Mouse (Mus musculus) hindbrain, embryonic 16.5 days (tissue): ENCODE results near the gene Lmo3. TPM values are rescaled to one million over a fixed set of nuclear protein-coding genes. Genes with fewer than 3 reads are reported as not detected.

Experiments
- ATAC-seq: fragments of 200-750 bp; cut with Nextera tagmentation; 2 replicates; pipeline ENCODE4 v1.8.0; 2017; ENCODE audit warnings: moderate TSS enrichment, moderate library complexity
- H3K27ac ChIP-seq: fragments of 300-500 bp; sonication (generic); 2 replicates; pipeline ENCODE4 v1.5.1; 2014; ENCODE audit warnings: low read depth, mild to moderate bottlenecking, control low read depth, low read length, moderate library complexity
- H3K27me3 ChIP-seq: fragments of 300-500 bp; sonication (generic); replicated peaks from 2 replicates; pipeline ENCODE4 v1.6.1; 2014; ENCODE audit warnings: low read length; ENCODE audit not compliant: control insufficient read depth, insufficient read depth
- H3K36me3 ChIP-seq: fragments of 300-500 bp; sonication (generic); 2 replicates; pipeline ENCODE4 v1.6.1; 2014; ENCODE audit warnings: mild to moderate bottlenecking, low read length, moderate library complexity, mixed read lengths; ENCODE audit not compliant: control insufficient read depth, insufficient read depth
- H3K4me1 ChIP-seq: fragments of 300-500 bp; sonication (generic); 2 replicates; pipeline ENCODE4 v1.6.1; 2014; ENCODE audit warnings: low read depth, low read length; ENCODE audit not compliant: control insufficient read depth, insufficient read depth
- H3K4me2 ChIP-seq: fragments of 300-500 bp; sonication (generic); 2 replicates; pipeline ENCODE4 v1.6.1; 2014; ENCODE audit warnings: mild to moderate bottlenecking, low read length, control low read depth, moderate library complexity
- H3K4me3 ChIP-seq: fragments of 300-500 bp; sonication (generic); 2 replicates; pipeline ENCODE4 v1.5.1; 2014; ENCODE audit warnings: mild to moderate bottlenecking, low read length, control low read depth, moderate library complexity
- H3K9ac ChIP-seq: fragments of 300-500 bp; sonication (generic); 2 replicates; pipeline ENCODE4 v1.6.1; 2014; ENCODE audit warnings: low read depth, mild to moderate bottlenecking, control low read depth, low read length, moderate library complexity
- H3K9me3 ChIP-seq: fragments of 300-500 bp; sonication (generic); 2 replicates; pipeline ENCODE4 v1.6.1; 2014; ENCODE audit warnings: mild to moderate bottlenecking, low read length, moderate library complexity; ENCODE audit not compliant: control insufficient read depth
- WGBS: fragments of 180-500 bp; shearing (Covaris S2); extraction: QIAGEN DNeasy Blood & Tissue Kit; methylation state at CpG from one replicate; pipeline ENCODE4 v1.1.7; 2014; 5-methylcytosine and 5-hydroxymethylcytosine counted together
- polyA plus RNA-seq: library from polyadenylated mRNA; unstranded; fragments of >200 nt; fragmentation: Nextera tagmentation; extraction: Ambion mirVana; gene quantifications from 2 replicates; pipeline ENCODE4 v1.2.1, GENCODE M21; 2015

The Lmo3 gene
- polyA plus RNA-seq = 83.4 and 89.5 TPM in 2 replicates

DNA sequence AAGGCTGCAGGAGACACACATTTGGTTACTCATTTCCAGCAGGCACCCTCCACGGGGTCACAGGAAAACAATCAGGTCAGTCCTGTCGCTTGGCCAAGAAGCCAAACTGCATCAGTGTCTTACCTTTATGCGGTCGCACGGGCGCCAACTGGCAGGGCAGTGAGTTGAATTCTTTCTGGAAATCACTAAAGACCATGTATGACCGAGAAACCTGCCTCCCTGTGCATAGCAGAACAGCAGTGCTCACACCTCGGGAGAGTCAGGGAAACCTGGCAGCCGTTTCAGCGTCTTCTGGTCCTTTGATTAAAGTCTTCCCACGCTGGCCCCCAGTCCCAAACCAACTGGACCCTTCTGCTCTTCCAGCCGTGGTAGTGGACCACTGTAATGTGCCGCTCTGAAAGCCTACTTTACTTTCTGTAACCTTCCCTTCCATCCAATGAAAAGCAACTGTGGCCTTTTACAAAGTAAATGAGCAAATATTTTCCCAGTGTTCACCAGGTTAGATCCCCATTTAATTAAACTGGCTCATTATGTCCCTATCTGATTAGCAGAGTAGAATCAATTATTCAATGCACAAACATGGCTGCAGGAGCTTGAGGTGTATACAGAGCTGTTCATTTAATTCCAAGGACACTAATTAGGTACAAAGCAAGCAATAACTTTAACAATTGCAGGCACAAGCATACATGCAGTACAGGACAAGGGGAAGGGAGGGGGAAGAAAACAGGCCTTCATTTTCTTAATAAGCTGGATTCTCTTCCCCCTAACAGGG lies at the start of gene Lmo3:
TSS of gene Lmo3 (minus strand) at position 235 of the 772 bp plus-strand sequence.
- WGBS = 56% methylated on average over 13 of the region's 13 CpGs
- no peak within 1 kb of the TSS; the same call in 1 of the 2 replicates for H3K4me2 ChIP-seq
- H3K4me1 ChIP-seq = no peaks in the 10 kb centered on the region
- H3K27me3 ChIP-seq = no peaks in the 10 kb centered on the region
- no peak within 1 kb of the TSS for H3K9ac ChIP-seq
- no peak within 1 kb of the TSS for H3K27ac ChIP-seq
- H3K36me3 ChIP-seq = no peaks in the 10 kb centered on the region
- no peak within 1 kb of the TSS for H3K4me3 ChIP-seq
- ATAC-seq = peak; percentile 74
- H3K9me3 ChIP-seq = no peaks in the 10 kb centered on the region

GRCm38 (mm10) chr6:138620786-138621185 lies 39.0 kb upstream of the Lmo3 start:
- H3K36me3 ChIP-seq = no peaks in the 10 kb centered on the region
- ATAC-seq = no peak
- no peak overlapping the region for H3K4me3 ChIP-seq
- H3K4me2 ChIP-seq = no peak overlapping the region
- no peak overlapping the region for H3K9ac ChIP-seq
- no peak overlapping the region for H3K27ac ChIP-seq
- H3K9me3 ChIP-seq = no peaks in the 10 kb centered on the region
- H3K4me1 ChIP-seq = no peaks in the 10 kb centered on the region
- H3K27me3 ChIP-seq = no peaks in the 10 kb centered on the region

- Histone ChIP-seq H3K9me3 (no peaks in the 10 kb centered on the region), H3K9ac (no peak overlapping the region), H3K4me2 (no peak overlapping the region), H3K27ac (no peak overlapping the region), H3K36me3 (no peaks in the 10 kb centered on the region), H3K27me3 (no peaks in the 10 kb centered on the region), H3K4me3 (no peak overlapping the region), H3K4me1 (no peaks in the 10 kb centered on the region)
- WGBS = 92% methylated on average over 3 of the region's 3 CpGs
- ATAC-seq = no peak
These were observed 36.6 kb upstream of the Lmo3 start for GRCm38 (mm10) chr6:138618396-138618795.

- Histone ChIP-seq H3K36me3 (no peaks in the 10 kb centered on the region), H3K4me2 (no peak overlapping the region), H3K9ac (no peak overlapping the region), H3K4me1 (no peaks in the 10 kb centered on the region), H3K9me3 (no peaks in the 10 kb centered on the region), H3K4me3 (no peak overlapping the region), H3K27me3 (no peaks in the 10 kb centered on the region), H3K27ac (no peak overlapping the region)
- ATAC-seq = 0 out of 2 replicates have a peak, but pooled peaks have one; percentile 14
- WGBS = 75% methylated on average over 15 of the region's 15 CpGs
These were observed 15.2 kb upstream of the Lmo3 start for GRCm38 (mm10) chr6:138597016-138597415.

- no peak overlapping the region for H3K27ac ChIP-seq
- no peak overlapping the region for H3K4me2 ChIP-seq
- no peaks in the 10 kb centered on the region for H3K36me3 ChIP-seq
- no peaks in the 10 kb centered on the region for H3K9me3 ChIP-seq
- H3K27me3 ChIP-seq = no peaks in the 10 kb centered on the region
- no peak for ATAC-seq
- H3K4me1 ChIP-seq = no peaks in the 10 kb centered on the region
- WGBS = 73% methylated on average over 10 of the region's 10 CpGs
- no peak overlapping the region for H3K9ac ChIP-seq
- H3K4me3 ChIP-seq = no peak overlapping the region
These were observed 14.4 kb upstream of the Lmo3 start for GRCm38 (mm10) chr6:138595991-138596698.

GRCm38 (mm10) chr6:138583314-138583713 lies 1.5 kb upstream of the Lmo3 start:
- no peak for ATAC-seq
- WGBS = 66% methylated on average over 8 of the region's 8 CpGs
- Histone ChIP-seq H3K4me2 (no peak overlapping the region), H3K27ac (no peak overlapping the region), H3K27me3 (no peaks in the 10 kb centered on the region), H3K4me3 (no peak overlapping the region), H3K9ac (no peak overlapping the region), H3K36me3 (no peaks in the 10 kb centered on the region), H3K9me3 (no peaks in the 10 kb centered on the region), H3K4me1 (no peaks in the 10 kb centered on the region)

- no peak overlapping the region for H3K9ac ChIP-seq
- H3K27ac ChIP-seq = no peak overlapping the region
- no peaks in the 10 kb centered on the region for H3K27me3 ChIP-seq
- 37% methylated on average over 4 of the region's 4 CpGs for WGBS
- H3K9me3 ChIP-seq = no peaks in the 10 kb centered on the region
- no peak overlapping the region for H3K4me3 ChIP-seq
- no peak overlapping the region for H3K4me2 ChIP-seq
- H3K4me1 ChIP-seq = no peaks in the 10 kb centered on the region
- ATAC-seq = no peak
- H3K36me3 ChIP-seq = no peaks in the 10 kb centered on the region
These were observed 785 bp upstream of the Lmo3 start for GRCm38 (mm10) chr6:138582506-138583000.

- Histone ChIP-seq H3K9ac (no peak overlapping the region), H3K36me3 (no peaks in the 10 kb centered on the region), H3K27ac (no peak overlapping the region), H3K4me1 (no peaks in the 10 kb centered on the region), H3K9me3 (no peaks in the 10 kb centered on the region), H3K27me3 (no peaks in the 10 kb centered on the region), H3K4me2 (peak overlapping the region; percentile 3; the same call in 1 of the 2 replicates), H3K4me3 (no peak overlapping the region)
- peak; percentile 58 for ATAC-seq
- WGBS = 64% methylated on average over 9 of the region's 9 CpGs
These were observed 1.2 kb downstream of the Lmo3 start for GRCm38 (mm10) chr6:138580491-138581076.

DNA sequence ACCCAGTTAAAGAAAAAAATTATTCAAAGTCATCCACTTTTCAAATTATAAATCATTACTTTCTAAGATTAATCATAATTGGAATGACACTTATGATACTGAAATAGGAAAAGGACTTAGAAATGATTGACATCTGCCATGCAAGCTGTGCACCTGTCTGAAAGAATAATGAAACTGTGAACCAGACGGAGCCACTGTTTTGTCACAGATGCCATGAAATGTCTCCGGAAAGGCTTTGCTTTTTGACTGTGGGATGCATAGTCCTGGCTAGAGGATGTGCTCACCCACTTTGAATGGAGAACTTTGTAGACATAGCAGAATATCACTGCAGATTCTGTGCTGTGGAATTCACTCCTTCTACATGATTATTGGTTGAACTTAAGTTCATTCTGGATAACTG lies 18.4 kb downstream of the Lmo3 start:
- Histone ChIP-seq H3K4me3 (no peak overlapping the region), H3K27me3 (no peaks in the 10 kb centered on the region), H3K36me3 (no peaks in the 10 kb centered on the region), H3K4me1 (no peaks in the 10 kb centered on the region), H3K9ac (no peak overlapping the region), H3K4me2 (no peak overlapping the region), H3K9me3 (no peaks in the 10 kb centered on the region), H3K27ac (no peak overlapping the region)
- 86% methylated on average over 2 of the region's 2 CpGs for WGBS
- ATAC-seq = no peak
